Mouse (Mus musculus) lung, postnatal 0 days (tissue): Measurements from ENCODE around the gene Habp2.

ENCODE experiments used
- CTCF ChIP-seq: IDR thresholded peaks from 2 replicates; pipeline ENCODE4 v1.5.1; 2016; ENCODE audit warnings: antibody characterized with exemption, mild to moderate bottlenecking
- EP300 ChIP-seq: IDR thresholded peaks from 2 replicates; pipeline ENCODE4 v1.6.1; 2016; ENCODE audit warnings: antibody characterized with exemption, mild to moderate bottlenecking, control low read depth

DNA sequence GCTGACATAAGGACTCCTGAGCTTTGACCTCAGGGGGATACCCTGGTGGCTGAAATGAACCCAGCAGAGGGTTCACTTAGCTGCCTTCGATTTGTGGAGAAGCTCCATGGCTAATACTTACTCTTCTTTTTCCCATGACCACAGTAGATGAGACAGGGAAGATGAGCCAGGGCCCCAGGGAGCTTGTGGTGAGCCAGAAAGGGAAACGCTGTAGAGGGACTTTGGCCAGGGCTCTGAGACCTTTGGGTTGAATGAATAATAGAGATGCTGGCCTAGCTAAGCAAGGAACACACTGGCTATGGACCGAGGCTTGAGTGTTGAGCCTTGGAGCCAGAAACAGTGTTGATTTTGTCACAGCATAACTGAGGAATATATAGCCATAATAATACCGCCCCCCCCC, 1.5 kb downstream of the Habp2 start:
- TF ChIP-seq CTCF: no peak
- TF ChIP-seq EP300: no peak
